Mouse (Mus musculus): ENCODE data around the gene Gimap9.

Gimap9 gene

GRCm38 (mm10) chr6:48675931-48676859 is at the start of gene Gimap9:
Gimap9 (plus strand) TSS chr6:48676129.
- DNase-seq (ENCODE audit: low spot score in 2 of 2) = peak in 1 of 2 experiments; percentile 11

GRCm38 (mm10) chr6:48626464-48626863 is 49.5 kb upstream of the Gimap9 start, which contains the start of gene AI854703:
AI854703 (plus strand) TSS chr6:48626764.
- no peak for DNase-seq (ENCODE audit: low spot score in 2 of 2)

GRCm38 (mm10) chr6:48626984-48627383 is 48.9 kb upstream of the Gimap9 start:
- peak; percentile 21 to 54 for DNase-seq (ENCODE audit: low spot score in 2 of 2)

- DNase-seq (ENCODE audit: low spot score in 2 of 2) = no peak
These were observed 48.4 kb upstream of the Gimap9 start for GRCm38 (mm10) chr6:48627511-48627924.

- no peak for DNase-seq (ENCODE audit: low spot score in 2 of 2)
These were observed 47.6 kb upstream of the Gimap9 start for GRCm38 (mm10) chr6:48628377-48628776.

GRCm38 (mm10) chr6:48628808-48629660 is 46.9 kb upstream of the Gimap9 start:
- DNase-seq (ENCODE audit: low spot score in 2 of 2) = no peak

- DNase-seq (ENCODE audit: low spot score in 2 of 2) = no peak
These were observed 46.3 kb upstream of the Gimap9 start for GRCm38 (mm10) chr6:48629661-48630034.

GRCm38 (mm10) chr6:48630831-48631230 is 45.1 kb upstream of the Gimap9 start:
- peak in 1 of 2 experiments; percentile 62 for DNase-seq (ENCODE audit: low spot score in 2 of 2)

GRCm38 (mm10) chr6:48635105-48635504 is 40.8 kb upstream of the Gimap9 start:
- DNase-seq (ENCODE audit: low spot score in 2 of 2) = no peak

- DNase-seq (ENCODE audit: low spot score in 2 of 2) = no peak
These were observed 39.4 kb upstream of the Gimap9 start for GRCm38 (mm10) chr6:48636515-48636914.

GRCm38 (mm10) chr6:48637811-48638500 is 38.0 kb upstream of the Gimap9 start:
- no peak for DNase-seq (ENCODE audit: low spot score in 2 of 2)

- no peak for DNase-seq (ENCODE audit: low spot score in 2 of 2)
These were observed 37.4 kb upstream of the Gimap9 start for GRCm38 (mm10) chr6:48638553-48638952.

GRCm38 (mm10) chr6:48641391-48641790 is 34.5 kb upstream of the Gimap9 start:
- no peak for DNase-seq (ENCODE audit: low spot score in 2 of 2)

GRCm38 (mm10) chr6:48642764-48643292 is 33.1 kb upstream of the Gimap9 start:
- DNase-seq (ENCODE audit: low spot score in 2 of 2) = no peak

GRCm38 (mm10) chr6:48645660-48646308 is 30.1 kb upstream of the Gimap9 start:
- DNase-seq (ENCODE audit: low spot score in 2 of 2) = no peak

GRCm38 (mm10) chr6:48646309-48646690 is 29.6 kb upstream of the Gimap9 start:
- DNase-seq (ENCODE audit: low spot score in 2 of 2) = no peak

GRCm38 (mm10) chr6:48646995-48647394 is 28.9 kb upstream of the Gimap9 start, which contains the start of gene Gimap8:
Gimap8 (plus strand) TSS chr6:48647234.
- no peak for DNase-seq (ENCODE audit: low spot score in 2 of 2)

- no peak for DNase-seq (ENCODE audit: low spot score in 2 of 2)
These were observed 28.3 kb upstream of the Gimap9 start for GRCm38 (mm10) chr6:48647611-48648010.

GRCm38 (mm10) chr6:48648779-48649178 is 27.1 kb upstream of the Gimap9 start:
- no peak for DNase-seq (ENCODE audit: low spot score in 2 of 2)

GRCm38 (mm10) chr6:48650041-48650440 is 25.9 kb upstream of the Gimap9 start:
- no peak for DNase-seq (ENCODE audit: low spot score in 2 of 2)

- no peak for DNase-seq (ENCODE audit: low spot score in 2 of 2)
These were observed 17.2 kb upstream of the Gimap9 start for GRCm38 (mm10) chr6:48658721-48659120.

All from urinary bladder, adult 18-20 months (tissue).